Mouse (Mus musculus) forebrain, embryonic 16.5 days (tissue): Measurements from ENCODE around the gene Epn3. TPM values are rescaled to one million over a fixed set of nuclear protein-coding genes. Genes with fewer than 3 reads are reported as not detected.

Experiments
- ATAC-seq: fragments of 200-750 bp; cut with Nextera tagmentation; 2 replicates; pipeline ENCODE4 v1.8.0; 2017; ENCODE audit warnings: mild to moderate bottlenecking, moderate library complexity
- H3K27ac ChIP-seq: fragments of 300-500 bp; sonication (generic); 2 replicates; pipeline ENCODE4 v1.5.1; 2014; ENCODE audit warnings: low read length, control low read depth
- H3K27me3 ChIP-seq: fragments of 300-500 bp; sonication (generic); replicated peaks from 2 replicates; pipeline ENCODE4 v1.6.1; 2014; ENCODE audit warnings: low read length; ENCODE audit not compliant: control insufficient read depth, insufficient read depth
- H3K36me3 ChIP-seq: fragments of 300-500 bp; sonication (generic); 2 replicates; pipeline ENCODE4 v1.6.1; 2014; ENCODE audit not compliant: control insufficient read depth, insufficient read depth
- H3K4me1 ChIP-seq: fragments of 300-500 bp; sonication (generic); replicated peaks from 2 replicates; pipeline ENCODE4 v1.6.1; 2014; ENCODE audit warnings: low read length; ENCODE audit not compliant: control insufficient read depth, insufficient read depth
- H3K4me2 ChIP-seq: fragments of 300-500 bp; sonication (generic); 2 replicates; pipeline ENCODE4 v1.6.1; 2014; ENCODE audit warnings: mild to moderate bottlenecking, low read length, control low read depth
- H3K4me3 ChIP-seq: fragments of 300-500 bp; sonication (generic); replicated peaks from 2 replicates; pipeline ENCODE4 v1.5.1; 2014; ENCODE audit warnings: mild to moderate bottlenecking, low read length, control low read depth
- H3K9ac ChIP-seq: fragments of 300-500 bp; sonication (generic); replicated peaks from 2 replicates; pipeline ENCODE4 v1.6.1; 2014; ENCODE audit warnings: low read depth, low read length, control low read depth
- H3K9me3 ChIP-seq: fragments of 300-500 bp; sonication (generic); 2 replicates; pipeline ENCODE4 v1.6.1; 2016; ENCODE audit warnings: low read length; ENCODE audit not compliant: control insufficient read depth
- WGBS: fragments of 180-500 bp; shearing (Covaris S2); extraction: QIAGEN DNeasy Blood & Tissue Kit; methylation state at CpG from one replicate; pipeline ENCODE4 v1.1.7; 2014; 5-methylcytosine and 5-hydroxymethylcytosine counted together
- polyA plus RNA-seq: library from polyadenylated mRNA; unstranded; fragments of >200 nt; fragmentation: Nextera tagmentation; extraction: Ambion mirVana; gene quantifications from 2 replicates; pipeline ENCODE4 v1.2.1, GENCODE M21; 2015

Gene Epn3
- polyA plus RNA-seq, 1 experiment from 2014 or later, result 0.35 TPM

DNA sequence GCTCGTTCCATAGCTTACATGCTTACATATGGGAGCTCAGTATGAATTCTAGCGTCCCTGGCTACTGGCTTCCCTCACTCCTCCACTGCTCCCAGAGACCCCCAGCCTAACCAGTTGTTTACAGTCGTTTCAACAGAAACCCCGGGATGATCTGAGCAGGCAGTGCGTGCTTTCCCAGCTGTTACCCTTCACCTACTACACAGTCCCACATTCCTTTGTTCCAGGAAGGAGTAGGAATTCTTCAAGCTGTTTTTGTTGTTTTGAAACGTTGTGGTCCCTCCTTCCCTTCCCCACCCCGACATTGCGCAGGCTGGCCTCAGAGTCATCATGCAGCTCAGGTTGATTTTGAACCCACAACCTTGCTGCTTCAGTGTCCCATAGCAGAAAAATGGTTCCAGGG lies 588 bp upstream of the Epn3 start:
- Histone ChIP-seq H3K27ac (no peak overlapping the region), H3K4me1 (peaks cover 22% of the 10 kb centered on the region), H3K36me3 (no peaks in the 10 kb centered on the region), H3K9ac (no peak overlapping the region), H3K4me3 (no peak overlapping the region), H3K4me2 (no peak overlapping the region), H3K27me3 (no peaks in the 10 kb centered on the region; the same call in 1 of the 2 replicates), H3K9me3 (no peaks in the 10 kb centered on the region)
- 32% methylated on average over 8 of the region's 8 CpGs for WGBS
- no peak for ATAC-seq

DNA sequence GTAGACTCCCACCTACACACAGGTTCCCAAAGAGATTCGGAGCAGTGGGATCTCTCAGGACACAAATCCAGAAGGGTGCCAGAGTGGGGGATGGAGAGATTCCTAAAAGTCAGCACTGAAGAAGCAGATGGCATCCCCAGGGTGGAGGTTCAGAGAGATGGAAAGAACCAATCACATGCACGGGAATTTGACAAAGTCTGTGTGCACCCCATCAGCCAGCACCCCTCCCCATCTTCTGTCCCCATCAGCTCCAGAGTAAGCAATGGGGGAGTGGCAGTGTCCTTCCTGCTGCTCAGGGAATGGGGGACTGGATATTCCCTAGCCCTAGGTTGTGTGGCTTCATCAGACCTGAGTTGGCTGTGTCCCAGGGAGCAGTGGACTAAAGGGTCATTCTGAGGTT lies 739 bp downstream of the Epn3 start:
- peak; percentile 55; the same call in 1 of the 2 replicates for ATAC-seq
- Histone ChIP-seq H3K27ac (no peak overlapping the region), H3K36me3 (no peaks in the 10 kb centered on the region), H3K27me3 (no peaks in the 10 kb centered on the region; the same call in 1 of the 2 replicates), H3K9ac (no peak overlapping the region; the same call in 1 of the 2 replicates), H3K4me2 (peak overlapping the region; percentile 49), H3K4me1 (peaks cover 22% of the 10 kb centered on the region), H3K4me3 (no peak overlapping the region; the same call in 1 of the 2 replicates), H3K9me3 (no peaks in the 10 kb centered on the region)
- WGBS, result 6% methylated on average over 2 of the region's 2 CpGs

DNA sequence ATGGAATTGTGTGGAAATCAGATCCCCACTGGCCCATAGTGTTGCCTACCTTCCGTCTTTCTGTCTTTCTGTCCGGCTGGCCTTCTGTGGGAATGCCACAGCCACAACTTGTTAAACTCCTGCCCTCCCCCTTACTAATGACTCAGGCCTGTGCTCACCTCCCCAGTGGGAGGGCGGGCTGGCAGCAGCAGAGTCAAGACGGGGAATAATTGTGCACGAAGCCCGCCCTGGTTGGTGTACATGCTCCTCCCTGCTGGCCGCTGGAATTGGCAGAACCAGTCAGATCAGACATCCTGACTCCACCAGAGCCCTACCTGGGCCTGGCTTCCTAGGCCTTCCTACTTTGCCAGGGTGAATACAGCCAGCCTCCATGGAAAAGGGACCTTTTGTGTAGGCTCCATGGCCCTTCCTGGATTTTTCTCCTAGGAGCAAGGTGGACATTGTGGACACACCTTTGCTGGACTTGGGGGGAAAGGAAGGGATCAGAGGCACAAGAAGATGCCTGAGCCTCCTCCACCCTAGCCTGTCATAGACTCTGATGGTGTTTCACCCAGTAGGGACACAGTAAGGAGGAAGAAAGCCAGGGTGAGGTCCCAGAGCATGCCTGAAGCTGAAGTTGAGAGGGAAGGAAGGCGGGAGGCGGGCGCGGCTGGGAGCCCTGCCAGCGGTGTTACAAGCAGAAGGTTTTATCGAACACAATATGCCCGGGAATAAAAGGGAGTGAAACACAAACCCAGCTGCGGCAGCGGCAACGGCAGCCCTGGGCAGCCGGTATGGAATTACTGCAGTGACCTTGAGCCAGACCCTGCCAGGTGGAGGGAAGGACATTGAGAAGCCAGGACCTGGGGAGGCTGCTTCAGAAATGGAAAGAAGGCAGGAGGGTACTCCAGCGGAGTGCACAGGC lies 1.4 kb downstream of the Epn3 start:
- WGBS, result 13% methylated on average over 19 of the region's 19 CpGs
- peak overlapping the region; percentile 49 for H3K4me2 ChIP-seq
- H3K27me3 ChIP-seq, result no peaks in the 10 kb centered on the region; the same call in 1 of the 2 replicates
- H3K4me3 ChIP-seq, result peak overlapping the region; percentile 5; the same call in 1 of the 2 replicates
- H3K9me3 ChIP-seq, result no peaks in the 10 kb centered on the region
- peaks cover 22% of the 10 kb centered on the region for H3K4me1 ChIP-seq
- H3K36me3 ChIP-seq, result no peaks in the 10 kb centered on the region
- no peak overlapping the region for H3K27ac ChIP-seq
- peak overlapping the region; percentile 39 for H3K9ac ChIP-seq
- peak; percentile 48 for ATAC-seq

DNA sequence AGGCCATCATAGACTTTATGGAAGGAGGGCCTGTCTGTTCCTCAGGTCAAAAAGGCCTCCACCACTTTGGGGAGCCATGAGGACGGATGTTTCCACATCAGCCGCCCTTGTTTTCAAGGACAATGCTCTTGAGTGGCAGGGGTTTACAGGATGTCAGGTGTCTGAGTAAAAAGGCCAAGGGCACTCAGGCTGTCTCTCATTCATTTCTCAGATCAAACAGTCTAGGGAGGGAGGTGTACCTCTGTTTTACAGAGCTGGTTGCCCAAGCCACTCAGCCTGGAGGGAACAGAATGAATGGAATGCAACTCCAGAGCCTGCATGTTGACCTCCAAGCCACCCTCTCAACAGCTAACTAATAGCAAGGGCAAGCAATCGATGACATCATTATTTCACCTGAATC lies 4.4 kb downstream of the Epn3 start:
- no peak for ATAC-seq
- WGBS, result 74% methylated on average over 3 of the region's 3 CpGs

DNA sequence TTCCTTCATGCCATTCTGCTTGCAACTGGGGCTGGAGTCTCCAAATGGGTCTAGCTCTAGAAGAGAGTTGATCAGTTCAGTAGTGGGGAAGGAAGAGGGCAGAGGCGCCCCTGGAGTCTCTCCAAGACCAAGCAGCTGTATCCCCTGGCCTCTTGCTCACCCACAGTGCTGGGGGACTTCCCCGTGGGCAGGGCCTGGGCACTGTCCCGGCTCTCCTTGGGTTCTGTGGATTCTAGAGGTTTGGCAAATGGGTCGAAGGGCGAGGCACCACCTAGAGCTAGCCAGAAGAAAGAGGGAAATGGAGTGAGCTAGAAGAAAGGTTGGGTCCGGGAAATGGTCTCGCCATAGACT lies 8.1 kb downstream of the Epn3 start:
- Histone ChIP-seq H3K9ac (peak overlapping the region; percentile 86; the same call in 1 of the 2 replicates), H3K27me3 (no peaks in the 10 kb centered on the region), H3K4me3 (peak overlapping the region; percentile 67), H3K9me3 (no peaks in the 10 kb centered on the region), H3K27ac (no peak overlapping the region), H3K36me3 (no peaks in the 10 kb centered on the region), H3K4me1 (peaks cover 10% of the 10 kb centered on the region), H3K4me2 (peak overlapping the region; percentile 55; the same call in 1 of the 2 replicates)
- WGBS, result 67% methylated on average over 7 of the region's 7 CpGs
- ATAC-seq, result no peak

More for the DNA sequence above, 4.4 kb downstream of the Epn3 start:
- Histone ChIP-seq H3K4me3 (no peak overlapping the region), H3K27ac (no peak overlapping the region), H3K4me1 (peaks cover 32% of the 10 kb centered on the region), H3K27me3 (no peaks in the 10 kb centered on the region; the same call in 1 of the 2 replicates), H3K4me2 (no peak overlapping the region), H3K9ac (no peak overlapping the region), H3K9me3 (no peaks in the 10 kb centered on the region), H3K36me3 (no peaks in the 10 kb centered on the region)

DNA sequence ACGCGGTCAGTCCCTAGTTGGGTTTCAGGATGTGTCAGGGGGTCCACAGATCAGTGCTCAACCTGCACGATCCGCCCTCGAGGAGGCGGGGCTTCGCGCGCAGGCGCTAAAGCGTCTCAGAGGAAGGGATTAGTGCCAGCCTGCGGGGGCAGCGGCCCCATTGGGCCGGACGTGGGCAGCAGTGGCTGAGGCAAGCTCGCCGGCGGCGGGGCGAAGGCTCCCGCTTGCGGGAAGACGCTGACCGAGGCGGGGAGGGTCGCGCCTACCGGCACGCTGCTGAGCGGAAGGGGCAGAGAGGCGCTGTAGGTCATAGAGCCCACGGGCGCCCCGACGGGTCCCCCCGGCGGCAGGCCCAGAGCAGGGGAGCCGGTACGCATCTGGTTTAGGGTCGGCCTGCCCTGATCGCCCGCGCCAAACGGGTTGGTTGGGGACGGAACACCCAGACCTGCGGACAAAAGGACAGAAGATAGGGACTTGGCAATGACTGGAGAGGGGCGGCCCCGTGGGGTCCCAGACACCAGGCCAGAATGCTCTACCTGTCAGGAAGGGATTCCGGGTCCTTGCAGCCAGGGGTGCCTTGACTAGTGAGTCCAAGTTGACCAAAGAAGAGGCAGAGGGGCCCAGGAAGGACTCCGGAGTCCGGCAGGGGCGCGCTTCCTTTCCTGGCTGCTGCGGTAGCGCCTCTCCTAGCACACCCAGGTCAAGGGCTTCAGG lies 8.6 kb downstream of the Epn3 start:
- no peaks in the 10 kb centered on the region for H3K27me3 ChIP-seq
- H3K9me3 ChIP-seq, result no peaks in the 10 kb centered on the region
- 4% methylated on average over 55 of the region's 55 CpGs for WGBS
- peaks cover 10% of the 10 kb centered on the region for H3K4me1 ChIP-seq
- ATAC-seq, result peak; percentile 80
- H3K4me2 ChIP-seq, result peak overlapping the region; percentile 55
- H3K9ac ChIP-seq, result peak overlapping the region; percentile 86
- H3K4me3 ChIP-seq, result peak overlapping the region; percentile 67
- no peaks in the 10 kb centered on the region for H3K36me3 ChIP-seq
- H3K27ac ChIP-seq, result no peak overlapping the region

DNA sequence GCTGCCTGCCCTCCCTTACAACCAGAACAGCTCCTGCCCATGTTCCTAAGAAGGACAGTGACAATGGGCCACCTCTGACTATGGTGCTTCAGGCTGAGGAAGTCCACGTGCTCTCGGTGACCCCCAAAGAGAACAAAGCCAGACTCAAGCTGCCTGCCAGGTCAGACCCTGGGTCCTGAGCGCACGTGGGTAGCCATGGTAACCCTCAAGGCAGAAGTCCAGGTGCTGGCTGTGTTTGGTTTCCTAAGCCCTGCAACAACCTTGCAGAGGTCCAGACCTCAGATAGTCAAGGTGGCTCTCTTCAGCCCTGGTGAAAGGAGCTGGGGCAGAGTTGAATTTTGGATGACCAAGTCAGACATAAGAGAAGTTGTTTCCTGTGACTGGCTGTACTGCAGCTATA lies 10.0 kb downstream of the Epn3 start:
- Histone ChIP-seq H3K27ac (no peak overlapping the region), H3K4me1 (peaks cover 10% of the 10 kb centered on the region), H3K9me3 (no peaks in the 10 kb centered on the region), H3K9ac (no peak overlapping the region), H3K27me3 (no peaks in the 10 kb centered on the region), H3K4me3 (no peak overlapping the region), H3K36me3 (no peaks in the 10 kb centered on the region), H3K4me2 (no peak overlapping the region)
- no peak for ATAC-seq
- WGBS, result 30% methylated on average over 4 of the region's 4 CpGs

DNA sequence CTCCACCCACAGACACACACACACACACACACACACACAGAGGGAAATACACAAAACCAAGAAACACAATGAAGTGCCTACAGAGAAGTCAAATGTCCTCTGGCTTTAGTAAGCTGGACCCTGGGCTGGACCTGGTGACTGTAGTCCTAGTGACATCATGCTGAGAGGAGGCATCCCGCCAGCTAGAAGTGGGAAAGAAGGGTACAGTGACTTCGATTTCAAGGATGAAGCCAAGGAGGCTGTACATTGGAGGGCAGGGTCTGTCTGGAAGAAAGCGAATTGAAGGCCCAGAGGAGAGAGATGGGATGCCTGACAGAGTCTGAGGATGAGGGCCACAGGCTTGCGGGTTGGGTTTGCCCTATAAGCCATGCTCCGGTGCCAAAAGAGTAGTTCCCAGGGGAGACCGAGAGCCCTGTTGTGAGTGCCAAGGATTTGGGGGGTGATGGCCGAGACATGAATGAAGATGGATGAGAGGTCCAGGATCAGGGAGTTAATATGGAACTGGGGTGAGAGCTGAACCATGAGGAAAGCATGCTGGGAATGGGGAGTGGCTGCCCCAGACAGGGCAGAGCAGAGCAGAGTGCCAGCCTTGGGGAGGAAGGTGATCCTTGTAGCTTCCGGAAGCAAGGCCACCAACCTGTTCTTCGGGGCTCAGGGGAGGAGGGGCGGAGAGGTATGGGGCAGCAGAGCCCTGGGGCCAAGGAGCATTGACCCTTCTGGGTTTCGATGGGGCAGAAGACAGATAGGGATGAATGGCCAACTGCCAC lies 10.8 kb downstream of the Epn3 start:
- Histone ChIP-seq H3K36me3 (no peaks in the 10 kb centered on the region), H3K4me2 (no peak overlapping the region), H3K9me3 (no peaks in the 10 kb centered on the region), H3K27me3 (no peaks in the 10 kb centered on the region), H3K9ac (no peak overlapping the region), H3K4me3 (no peak overlapping the region), H3K27ac (no peak overlapping the region), H3K4me1 (peaks cover 10% of the 10 kb centered on the region)
- WGBS, result 91% methylated on average over 11 of the region's 11 CpGs
- no peak for ATAC-seq
